Mouse (Mus musculus) spleen, adult 2 months (tissue): ENCODE data around the gene Idh1.

Experiments used
- CTCF ChIP-seq: fragments of 200-500 bp; IDR thresholded peaks from 2 replicates; pipeline ENCODE4 v1.5.1; 2011; ENCODE audit warnings: mild to moderate bottlenecking, inconsistent platforms; ENCODE audit not compliant: insufficient read depth, insufficient read length, insufficient replicate concordance; ENCODE audit errors: extremely low read depth
- POLR2A ChIP-seq: fragments of 200-500 bp; IDR thresholded peaks from 2 replicates; pipeline ENCODE4 v1.6.1; 2011; ENCODE audit warnings: low read depth, low read length, inconsistent platforms

DNA sequence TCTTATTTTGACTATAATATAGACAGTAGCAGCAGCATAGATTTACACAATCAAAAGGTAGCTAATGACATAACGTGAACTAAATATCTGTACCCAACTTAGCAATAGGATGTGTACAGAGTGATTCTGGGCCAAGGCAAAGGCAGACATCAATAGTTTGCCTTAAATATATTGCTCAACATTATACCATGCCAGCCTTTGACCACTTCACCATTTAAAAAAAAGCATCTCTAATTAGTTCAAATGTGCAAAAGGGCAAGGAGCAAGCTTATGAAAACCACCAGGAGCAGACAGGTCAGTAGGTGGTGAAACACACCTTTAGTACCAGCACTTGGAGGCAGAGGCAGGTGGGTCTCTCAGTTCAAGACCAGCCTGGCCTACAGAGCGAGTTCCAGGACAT, 12.6 kb downstream of the Idh1 start:
- no peak for TF ChIP-seq POLR2A
- TF ChIP-seq CTCF: no peak
